Mouse (Mus musculus) right cerebral cortex, postnatal 14 days (tissue): ENCODE results near the gene Derl2.

Experiments used
- DNase-seq: peaks from one replicate; pipeline ENCODE4 v3.0.0; 2022

Derl2 gene

DNA sequence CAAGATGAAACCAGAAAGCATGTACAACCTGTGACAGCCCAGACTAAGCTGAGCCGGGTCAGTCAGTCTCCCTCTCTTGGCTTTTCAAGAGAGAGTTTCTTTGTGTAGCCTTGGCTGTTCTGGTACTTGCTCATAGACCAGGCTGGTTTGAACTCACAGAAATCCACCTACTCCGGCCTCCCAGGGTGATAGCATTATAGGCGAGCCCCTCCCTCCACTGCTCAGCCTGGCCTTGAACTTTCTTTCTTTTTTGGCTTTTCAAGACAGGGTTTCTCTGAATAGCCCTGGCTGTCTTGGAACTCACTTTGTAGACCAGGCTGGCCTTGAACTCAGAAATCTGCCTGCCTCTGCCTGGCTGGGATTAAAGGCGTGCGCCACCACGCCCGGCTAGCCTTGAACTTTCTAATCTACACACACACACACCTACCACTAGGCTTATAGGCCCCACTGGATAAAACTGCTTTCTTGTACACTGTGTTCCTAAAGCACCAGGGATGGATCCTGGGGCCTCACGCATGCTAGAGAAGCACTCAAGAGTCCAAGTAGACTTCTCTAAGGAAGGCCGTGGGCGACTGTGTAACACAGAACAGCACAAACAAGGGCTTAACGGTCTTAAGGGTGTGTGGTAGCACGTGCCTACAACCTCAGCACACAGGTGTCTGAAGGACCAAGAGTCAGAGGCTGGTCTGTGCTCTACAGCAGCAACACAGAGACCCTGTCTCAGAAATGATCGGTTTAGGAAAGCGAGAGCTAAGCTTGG lies 38.7 kb downstream of the Derl2 start:
- DNase-seq: no peak

DNA sequence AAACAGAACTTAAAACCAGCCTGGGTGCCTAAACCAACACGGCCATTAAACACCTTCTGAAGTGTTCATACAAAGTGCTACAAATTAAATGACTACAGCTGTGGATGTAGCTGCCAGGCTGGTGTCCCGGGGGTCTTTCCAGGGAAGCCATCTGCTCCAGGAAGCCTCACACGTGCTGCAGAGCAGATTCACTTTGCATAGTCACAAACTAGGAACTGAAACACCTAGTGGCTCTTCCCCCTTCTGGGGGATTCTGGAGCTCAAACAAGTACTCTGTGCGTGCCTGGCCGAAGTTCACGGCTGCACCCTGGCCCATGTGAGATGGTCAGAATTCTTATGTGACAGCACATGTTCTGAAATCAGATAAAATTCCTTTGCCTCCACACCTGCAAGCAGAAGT lies 39.4 kb downstream of the Derl2 start:
- DNase-seq: no peak

DNA sequence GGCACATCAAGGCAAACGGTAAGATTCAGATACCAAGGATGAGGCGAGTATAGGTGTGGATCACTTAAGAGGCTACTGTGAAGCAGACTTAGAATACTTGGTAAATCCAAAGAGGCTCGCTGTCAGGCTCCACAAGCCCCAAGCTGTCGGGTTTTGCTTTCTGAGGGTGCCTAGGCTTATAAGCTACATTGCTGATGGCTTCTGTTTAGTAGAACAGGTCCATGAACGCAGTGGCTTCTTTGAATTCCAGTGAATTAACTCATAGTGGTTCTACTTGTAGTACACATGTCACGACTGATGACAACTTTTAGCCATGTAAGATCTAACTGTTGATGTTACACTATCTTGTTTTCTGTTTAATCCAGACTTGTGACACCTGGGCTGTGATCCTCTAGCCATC lies 42.3 kb downstream of the Derl2 start:
- no peak for DNase-seq

DNA sequence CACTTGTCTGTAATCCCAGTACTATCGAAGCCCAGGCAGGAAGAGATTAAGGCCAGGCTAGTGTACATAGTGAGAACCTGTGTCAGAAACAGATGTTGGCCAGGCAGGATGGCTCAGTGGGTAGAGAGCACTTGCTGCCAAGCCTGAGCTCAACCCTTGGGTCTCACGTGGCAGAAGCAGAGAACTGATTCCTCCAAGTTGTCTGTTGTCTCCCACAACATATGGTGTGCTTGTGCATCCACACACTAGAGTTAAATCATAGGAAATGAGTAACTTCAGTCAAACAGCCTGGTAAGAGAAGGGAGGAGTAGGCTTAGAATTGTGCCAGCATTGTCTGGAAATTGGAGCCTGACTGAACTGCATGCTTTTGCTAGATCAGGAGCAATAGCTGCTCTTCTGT lies 44.4 kb downstream of the Derl2 start:
- no peak for DNase-seq

DNA sequence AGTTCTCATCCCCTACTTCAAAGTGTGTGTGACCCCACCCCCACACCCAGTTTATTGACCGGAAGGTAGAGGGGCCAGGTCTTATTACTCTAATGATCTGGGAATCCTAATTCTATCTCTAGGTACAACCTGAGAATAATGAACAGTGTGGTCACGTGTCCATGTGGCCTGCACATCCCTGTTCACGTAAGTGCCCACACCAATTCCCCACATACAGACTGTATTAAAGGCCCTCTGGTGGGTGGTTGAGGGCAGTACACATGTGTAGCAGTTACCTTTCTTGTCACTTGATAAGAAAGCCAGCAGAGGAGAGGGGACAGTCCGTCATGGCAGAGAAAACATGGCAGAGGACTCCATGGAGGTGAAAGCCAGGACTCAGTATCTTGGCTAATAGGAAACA lies 45.7 kb downstream of the Derl2 start:
- no peak for DNase-seq

DNA sequence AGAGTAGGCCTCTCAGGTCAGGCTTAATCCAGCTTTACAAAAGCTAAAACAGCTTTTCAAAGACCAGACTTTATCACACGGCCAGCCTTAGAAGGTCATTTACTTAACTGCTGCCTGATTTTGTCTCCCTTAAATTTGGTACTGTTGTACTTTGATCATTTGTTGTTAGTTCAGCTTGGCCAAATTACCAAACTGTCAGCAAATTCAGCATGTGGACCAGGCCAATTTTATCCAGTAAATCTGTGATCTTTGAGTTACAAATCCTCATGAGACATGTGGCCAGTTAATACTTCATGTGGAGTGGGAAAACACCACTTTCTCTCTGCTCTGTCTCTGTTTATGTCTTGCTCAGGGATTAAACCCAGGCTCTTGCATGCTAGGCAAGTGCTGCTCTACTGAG lies 47.1 kb downstream of the Derl2 start:
- DNase-seq: no peak

DNA sequence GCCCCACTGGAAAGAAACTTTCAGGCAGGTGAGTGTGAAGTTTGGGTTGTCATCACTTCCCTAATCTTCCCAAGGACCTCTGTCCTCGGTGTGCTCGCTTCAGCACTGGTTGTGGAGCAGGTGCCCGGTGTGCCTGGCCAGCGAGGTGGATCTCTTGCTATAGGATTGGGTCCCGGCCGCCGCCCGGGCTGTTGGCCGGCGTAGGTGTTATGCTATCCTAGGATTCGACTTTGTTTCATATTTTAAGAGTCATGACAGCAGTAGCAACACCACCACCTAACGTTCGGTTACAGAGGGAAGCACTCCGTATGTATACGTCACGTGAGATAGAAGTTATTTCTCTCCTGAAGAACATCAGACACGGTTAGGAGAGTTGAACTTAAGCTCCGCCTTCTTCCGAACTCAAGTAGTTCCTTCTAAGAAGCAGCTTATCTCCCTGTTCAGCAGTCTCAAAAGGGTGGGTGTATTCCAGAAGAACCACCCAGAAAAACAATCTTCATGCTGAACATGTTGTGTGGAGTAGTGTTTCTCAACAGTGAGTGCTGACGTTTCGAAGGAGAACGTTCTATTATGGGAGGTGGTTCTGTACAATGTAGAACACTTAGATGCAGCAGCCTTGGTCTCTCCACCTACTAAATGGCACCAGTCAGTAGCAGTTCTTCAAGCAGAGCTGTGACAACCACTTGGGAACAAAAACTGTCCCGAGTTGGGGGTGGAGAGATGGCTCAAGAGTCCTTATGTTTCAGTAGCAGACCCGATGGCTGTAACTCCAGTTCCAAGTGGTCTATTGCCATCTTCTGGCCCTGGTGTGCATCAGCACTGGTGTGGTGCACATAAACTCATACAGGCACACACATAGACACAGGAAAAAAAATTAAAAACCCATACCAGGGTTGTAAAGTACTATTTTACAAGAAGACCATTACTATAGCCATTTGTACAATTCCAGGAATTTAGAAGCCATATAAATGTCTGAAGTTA lies 48.8 kb downstream of the Derl2 start:
- DNase-seq: no peak

DNA sequence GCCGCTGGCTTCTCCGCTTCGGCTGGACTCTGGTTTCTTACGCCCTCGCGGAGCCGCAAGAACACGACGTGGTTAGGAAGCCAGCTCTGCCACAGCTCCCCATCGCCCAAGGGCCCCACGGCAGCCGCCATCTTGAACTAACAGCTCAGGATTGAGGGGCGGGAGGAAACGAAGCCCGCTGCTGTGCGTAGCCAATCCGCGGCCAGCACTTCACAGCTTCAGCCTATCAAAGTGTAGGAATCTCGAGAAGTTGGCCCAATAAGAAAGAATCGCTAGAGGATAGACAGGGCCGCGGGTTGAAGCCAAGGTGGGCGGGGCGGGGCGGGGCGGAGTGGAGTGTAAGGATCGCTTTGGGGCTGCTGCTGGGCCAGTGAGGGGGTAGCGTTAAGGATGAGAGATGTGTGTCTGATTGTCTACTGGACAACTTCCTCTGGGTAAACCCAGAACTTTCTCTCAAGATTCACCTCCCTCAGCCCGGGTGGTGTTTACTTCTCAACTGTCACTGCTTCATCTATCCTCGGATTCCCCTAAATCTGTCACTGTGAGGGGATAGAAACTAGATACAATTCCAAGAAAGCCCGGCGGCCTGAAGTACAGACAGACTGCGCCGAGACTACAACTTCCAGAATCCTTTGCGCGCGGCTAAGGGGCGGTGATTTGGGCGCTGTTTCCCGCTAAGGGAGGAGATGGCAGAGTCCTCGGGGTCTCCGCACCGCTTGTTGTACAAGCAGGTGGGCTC lies 49.7 kb downstream of the Derl2 start, which contains the start of the genes Nup88 and Rpain:
Gene Nup88 (minus strand): TSS at position 153 of the 739 bp plus-strand sequence.
Gene Rpain (plus strand): TSS at position 393 of the 739 bp plus-strand sequence.
- peak; percentile 91 for DNase-seq

DNA sequence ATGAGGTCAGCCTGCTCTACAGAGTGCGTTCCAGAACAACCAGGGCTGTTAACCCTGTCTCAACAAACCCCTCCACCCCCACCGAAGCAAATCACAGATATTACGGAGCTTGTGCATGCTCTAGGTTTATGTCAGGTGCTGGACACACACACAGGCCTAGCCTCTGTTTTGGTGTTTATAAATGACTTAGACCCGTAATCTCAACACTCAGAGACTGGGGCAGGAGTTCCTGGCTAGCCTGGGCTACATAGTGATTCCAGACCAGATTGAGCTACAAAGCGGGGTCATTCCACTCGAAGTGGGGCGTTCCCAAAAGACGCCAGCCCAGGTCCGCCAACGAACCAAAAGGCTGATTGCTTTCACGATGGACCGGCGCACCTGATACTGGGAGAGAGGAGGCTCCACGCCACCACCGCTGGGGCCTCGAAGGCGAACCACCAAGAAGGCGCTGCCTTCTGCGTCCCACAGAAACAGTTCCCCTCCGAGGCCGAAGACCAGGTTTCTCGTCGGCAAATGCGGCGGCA lies 50.3 kb downstream of the Derl2 start:
- peak; percentile 50 for DNase-seq

DNA sequence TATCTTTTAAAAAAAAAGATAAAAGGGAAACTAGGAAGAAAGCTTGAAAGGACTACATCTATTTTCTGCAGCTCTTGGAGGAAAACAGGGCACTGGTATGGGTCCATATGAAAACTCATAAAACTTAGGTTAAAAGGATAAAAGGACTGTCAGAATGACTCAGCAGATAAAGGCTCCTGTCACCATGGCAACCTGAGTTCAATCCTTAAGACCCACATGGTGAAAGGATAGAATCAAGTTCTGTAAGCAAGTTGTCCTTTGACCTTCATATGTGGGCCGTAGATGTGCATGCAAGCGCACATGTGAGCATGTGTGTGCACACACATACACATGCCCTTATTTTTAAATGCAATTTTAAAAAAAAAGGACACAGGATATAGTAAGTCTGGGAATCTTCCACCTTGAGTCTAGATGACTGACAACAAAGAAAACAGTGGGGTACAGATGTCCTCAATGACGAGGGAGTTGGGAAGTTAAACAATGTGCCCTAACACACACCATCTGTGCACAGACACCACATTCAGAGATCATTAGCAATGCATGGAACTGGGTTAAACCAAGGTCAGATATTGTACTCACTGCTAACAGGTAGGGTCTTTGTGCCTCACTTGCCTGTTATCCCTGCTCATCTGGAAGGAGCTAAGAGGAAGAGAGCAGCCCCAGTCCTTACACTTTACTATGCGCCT lies 55.3 kb downstream of the Derl2 start:
- no peak for DNase-seq

DNA sequence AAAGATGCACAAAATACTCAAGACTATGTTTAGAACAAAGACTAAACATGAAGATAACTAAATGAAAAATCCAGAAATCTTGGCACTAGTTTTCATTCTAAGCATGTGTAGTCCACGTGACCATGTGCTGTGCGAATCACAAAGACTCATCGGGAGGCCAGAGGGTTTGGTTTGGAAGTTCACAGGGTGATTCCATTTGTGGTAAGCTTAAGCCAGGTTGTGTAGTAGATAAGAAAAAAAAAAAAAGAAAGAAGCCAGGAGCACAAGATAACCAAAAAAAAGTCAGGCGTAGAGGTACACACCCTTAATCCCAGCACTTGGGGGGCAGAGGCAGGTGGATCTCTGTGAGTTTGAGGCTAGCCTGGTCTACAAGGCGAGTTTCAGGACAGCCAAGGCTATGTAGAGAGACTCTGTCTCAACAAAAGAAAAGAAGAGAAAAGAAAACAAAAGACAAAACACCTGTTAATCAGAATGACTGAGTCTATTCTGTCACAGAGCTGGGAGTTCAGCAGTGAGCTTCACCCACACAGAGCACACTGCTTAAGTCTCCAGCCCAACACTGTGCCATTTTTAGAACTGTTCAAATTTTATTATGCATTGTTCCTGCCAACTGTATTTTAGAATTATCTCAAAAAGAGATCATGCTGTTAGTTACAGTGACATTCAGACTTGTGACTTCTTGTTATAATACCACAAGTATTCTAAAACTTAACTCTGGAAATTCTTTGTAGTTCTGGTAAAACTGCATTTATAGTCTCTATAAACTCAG lies 58.7 kb downstream of the Derl2 start:
- DNase-seq: no peak
